Mouse (Mus musculus): ENCODE measurements around the gene Gm49369. TPM values are rescaled to one million over a fixed set of nuclear protein-coding genes. Genes with fewer than 3 reads are reported as not detected.

Gene Gm49369
- polyA plus RNA-seq, 1 experiment from 2014 or later, result 1,155 TPM

GRCm38 (mm10) chr7:142376096-142376495 lies 6.4 kb downstream of the Gm49369 start:
- ChIA-PET CTCF (interaction anchor here (1.0 to 1.5 kb wide), 6 partner anchors 12 to 65 kb away, joined by 3 to 4 read pairs (median 4); partner anchors contain the start of genes Ctsd and Tnni2), POLR2A (interaction anchor here (0.7 to 10.6 kb wide), 6 partner anchors 11 to 57 kb away, joined by 3 to 115 read pairs (median 8); partner anchors contain the start of gene Ctsd)
- ATAC-seq, result no peak
- in situ Hi-C loops (cut with MboI; ENCODE audit: low pct_unique_long_range_greater_than_20kb), result loop anchor here (25.0 kb wide), 2 partner anchors 636 to 914 kb away; partner anchors contain the start of genes Cd151, Cracr2b, Pnpla2 and Tspan32
- H3K27me3 ChIP-seq, result no peaks in the 10 kb centered on the region
- TF ChIP-seq CTCF (IDR thresholded peaks at IDR 0.05), result no peak
- no peak for DNase-seq (ENCODE audit: low read depth, low spot score)

GRCm38 (mm10) chr7:142375261-142375724 lies 7.2 kb downstream of the Gm49369 start:
- ChIA-PET POLR2A (interaction anchor here (0.7 to 10.6 kb wide), 7 partner anchors 7 to 61 kb away, joined by 3 to 115 read pairs (median 8); partner anchors contain the start of gene Ctsd), CTCF (interaction anchor here (1.2 to 1.7 kb wide), 7 partner anchors 13 to 62 kb away, joined by 3 to 10 read pairs (median 4); partner anchors contain the start of gene Ctsd)
- ATAC-seq, result peak; percentile 9
- in situ Hi-C loops (cut with MboI; ENCODE audit: low pct_unique_long_range_greater_than_20kb), result loop anchor here (25.0 kb wide), 2 partner anchors 637 to 913 kb away; partner anchors contain the start of genes Cd151, Cracr2b, Pnpla2 and Tspan32
- no peak for TF ChIP-seq CTCF (IDR thresholded peaks at IDR 0.05)
- peak; percentile 96 for DNase-seq (ENCODE audit: low read depth, low spot score)
- H3K27me3 ChIP-seq, result no peaks in the 10 kb centered on the region

- no peak for TF ChIP-seq CTCF (IDR thresholded peaks at IDR 0.05)
- CTCF ChIA-PET, result interaction anchor here (0.8 to 1.7 kb wide), 6 partner anchors 30 to 63 kb away, joined by 3 to 10 read pairs (median 4); no protein-coding TSS in a partner anchor
- no peak for ATAC-seq
- POLR2A ChIA-PET, result interaction anchor here (1.0 to 10.6 kb wide), 8 partner anchors 13 to 62 kb away, joined by 4 to 115 read pairs (median 13); partner anchors contain the start of gene Ctsd
- DNase-seq (ENCODE audit: low read depth, low spot score), result no peak
- in situ Hi-C loops (cut with MboI; ENCODE audit: low pct_unique_long_range_greater_than_20kb), result loop anchor here (5.0 to 25.0 kb wide), 3 partner anchors 58 to 912 kb away; partner anchors contain the start of genes Cd151, Cracr2b, Pnpla2 and Syt8
- H3K27me3 ChIP-seq, result no peaks in the 10 kb centered on the region
These were observed 8.0 kb downstream of the Gm49369 start for GRCm38 (mm10) chr7:142374413-142375015.

GRCm38 (mm10) chr7:142373641-142374412 lies 8.6 kb downstream of the Gm49369 start, which contains the start of gene Ifitm10:
Ifitm10 (minus strand) TSS chr7:142373753.
- POLR2A ChIA-PET, result interaction anchor here (0.7 to 10.6 kb wide), 13 partner anchors 8 to 1399 kb away, joined by 3 to 115 read pairs (median 5); partner anchors contain the start of genes Ctsd and Syt8
- CTCF ChIA-PET, result interaction anchor here (0.8 to 1.7 kb wide), 6 partner anchors 31 to 63 kb away, joined by 3 to 10 read pairs (median 4); no protein-coding TSS in a partner anchor
- no peak for TF ChIP-seq CTCF (IDR thresholded peaks at IDR 0.05)
- peak; percentile 86 for DNase-seq (ENCODE audit: low read depth, low spot score)
- in situ Hi-C loops (cut with MboI; ENCODE audit: low pct_unique_long_range_greater_than_20kb), result loop anchor here (5.0 kb wide), 1 partner anchor 58 kb away; the partner anchor contains the start of gene Syt8
- H3K27me3 ChIP-seq, result no peaks in the 10 kb centered on the region
- ATAC-seq, result peak; percentile 42

GRCm38 (mm10) chr7:142373039-142373438 lies 9.4 kb downstream of the Gm49369 start:
- H3K27me3 ChIP-seq, result no peaks in the 10 kb centered on the region
- no peak for TF ChIP-seq CTCF (IDR thresholded peaks at IDR 0.05)
- POLR2A ChIA-PET, result interaction anchor here (0.6 to 10.6 kb wide), 17 partner anchors 8 to 1398 kb away, joined by 3 to 115 read pairs (median 10); partner anchors contain the start of genes Ctsd, Gm49369 and Syt8
- ATAC-seq, result no peak
- CTCF ChIA-PET, result interaction anchor here (1.5 kb wide), 2 partner anchors 56 to 62 kb away, joined by 3 to 5 read pairs; no protein-coding TSS in a partner anchor
- no peak for DNase-seq (ENCODE audit: low read depth, low spot score)
- in situ Hi-C loops (cut with MboI; ENCODE audit: low pct_unique_long_range_greater_than_20kb), result loop anchor here (5.0 kb wide), 1 partner anchor 59 kb away; the partner anchor contains the start of gene Syt8

GRCm38 (mm10) chr7:142371768-142372661 lies 10.5 kb downstream of the Gm49369 start:
- ATAC-seq (no peak), DNase-seq (ENCODE audit: low read depth, low spot score) (no peak)
- TF ChIP-seq CTCF (IDR thresholded peaks at IDR 0.05), result no peak
- in situ Hi-C loops (cut with MboI; ENCODE audit: low pct_unique_long_range_greater_than_20kb), result loop anchor here (5.0 kb wide), 1 partner anchor 60 kb away; the partner anchor contains the start of gene Syt8
- H3K27me3 ChIP-seq, result no peaks in the 10 kb centered on the region
- CTCF ChIA-PET, result interaction anchor here (1.3 to 1.8 kb wide), 2 partner anchors 37 to 64 kb away, joined by 3 to 4 read pairs; no protein-coding TSS in a partner anchor
- POLR2A ChIA-PET, result interaction anchor here (1.4 to 10.6 kb wide), 12 partner anchors 10 to 64 kb away, joined by 3 to 115 read pairs (median 16); partner anchors contain the start of genes Ctsd and Gm49369

- DNase-seq (ENCODE audit: low read depth, low spot score) (no peak), ATAC-seq (no peak)
- TF ChIP-seq CTCF (IDR thresholded peaks at IDR 0.05), result no peak
- POLR2A ChIA-PET, result interaction anchor here (1.4 to 10.6 kb wide), 10 partner anchors 10 to 65 kb away, joined by 3 to 115 read pairs (median 16); partner anchors contain the start of genes Ctsd and Gm49369
- no peaks in the 10 kb centered on the region for H3K27me3 ChIP-seq
- in situ Hi-C loops (cut with MboI; ENCODE audit: low pct_unique_long_range_greater_than_20kb), result loop anchor here (5.0 kb wide), 1 partner anchor 61 kb away; the partner anchor contains the start of gene Syt8
- CTCF ChIA-PET, result interaction anchor here (1.3 to 1.8 kb wide), 3 partner anchors 38 to 64 kb away, joined by 3 to 4 read pairs (median 3); no protein-coding TSS in a partner anchor
These were observed 11.1 kb downstream of the Gm49369 start for GRCm38 (mm10) chr7:142371398-142371767.

- POLR2A ChIA-PET, result interaction anchor here (1.5 to 10.6 kb wide), 9 partner anchors 9 to 66 kb away, joined by 4 to 115 read pairs (median 16); partner anchors contain the start of genes Ctsd and Gm49369
- ATAC-seq, result no peak
- CTCF ChIA-PET, result interaction anchor here (1.4 to 1.8 kb wide), 2 partner anchors 57 to 65 kb away, joined by 3 to 4 read pairs; no protein-coding TSS in a partner anchor
- no peak for DNase-seq (ENCODE audit: low read depth, low spot score)
- TF ChIP-seq CTCF (IDR thresholded peaks at IDR 0.05), result no peak
- H3K27me3 ChIP-seq, result no peaks in the 10 kb centered on the region
- in situ Hi-C loops (cut with MboI; ENCODE audit: low pct_unique_long_range_greater_than_20kb), result loop anchor here (5.0 kb wide), 1 partner anchor 61 kb away; the partner anchor contains the start of gene Syt8
These were observed 11.5 kb downstream of the Gm49369 start for GRCm38 (mm10) chr7:142370937-142371336.

Data from Patski (cell line).